Mouse (Mus musculus) heart, adult 11 months (tissue): ENCODE data around the gene Mbd5.
"Not testable (repeated sequence)": the region's sequence is repeated elsewhere in the genome, so short reads cannot be mapped to it uniquely, and the experiment has no call there.

Experiments used
- DNase-seq: peaks from one replicate; pipeline ENCODE4 v3.0.0; 2022

The Mbd5 gene

GRCm38 (mm10) chr2:49177015-49177414 lies 227.7 kb downstream of the Mbd5 start:
- no peak for DNase-seq

- DNase-seq: no peak
These were observed 241.7 kb downstream of the Mbd5 start for GRCm38 (mm10) chr2:49190984-49191383.

GRCm38 (mm10) chr2:49191695-49192094 lies 242.4 kb downstream of the Mbd5 start:
- DNase-seq: no peak

GRCm38 (mm10) chr2:49204081-49204480 lies 254.8 kb downstream of the Mbd5 start:
- DNase-seq: no peak

GRCm38 (mm10) chr2:49205692-49206091 lies 256.4 kb downstream of the Mbd5 start:
- DNase-seq: not testable (repeated sequence)

- no peak for DNase-seq
These were observed 260.0 kb downstream of the Mbd5 start for GRCm38 (mm10) chr2:49209349-49209748.

- no peak for DNase-seq
These were observed 261.1 kb downstream of the Mbd5 start for GRCm38 (mm10) chr2:49210408-49210807.

GRCm38 (mm10) chr2:49229725-49230124 lies 280.4 kb downstream of the Mbd5 start:
- DNase-seq: no peak

GRCm38 (mm10) chr2:49234064-49234463 lies 284.8 kb downstream of the Mbd5 start:
- DNase-seq: no peak

- DNase-seq: no peak
These were observed 292.4 kb downstream of the Mbd5 start for GRCm38 (mm10) chr2:49241715-49242114.

- DNase-seq: no peak
These were observed 314.8 kb downstream of the Mbd5 start for GRCm38 (mm10) chr2:49264092-49264491.

- peak; percentile 81 for DNase-seq
These were observed 323.1 kb downstream of the Mbd5 start for GRCm38 (mm10) chr2:49272295-49272967.

- no peak for DNase-seq
These were observed 326.9 kb downstream of the Mbd5 start for GRCm38 (mm10) chr2:49276017-49276722.

- no peak for DNase-seq
These were observed 331.2 kb downstream of the Mbd5 start for GRCm38 (mm10) chr2:49280496-49280895.

GRCm38 (mm10) chr2:49283583-49283982 lies 334.3 kb downstream of the Mbd5 start:
- DNase-seq: no peak

- no peak for DNase-seq
These were observed 337.7 kb downstream of the Mbd5 start for GRCm38 (mm10) chr2:49286965-49287364.

GRCm38 (mm10) chr2:49291709-49292108 lies 342.4 kb downstream of the Mbd5 start:
- no peak for DNase-seq

- DNase-seq: peak; percentile 96
These were observed 363.5 kb downstream of the Mbd5 start for GRCm38 (mm10) chr2:49312629-49313447.

- DNase-seq: peak; percentile 58
These were observed 384.3 kb downstream of the Mbd5 start for GRCm38 (mm10) chr2:49333594-49333993.

- peak; percentile 75 for DNase-seq
These were observed 386.0 kb downstream of the Mbd5 start for GRCm38 (mm10) chr2:49335267-49335666.

- no peak for DNase-seq
These were observed 395.0 kb downstream of the Mbd5 start for GRCm38 (mm10) chr2:49344287-49344686.

GRCm38 (mm10) chr2:49345786-49346185 lies 396.5 kb downstream of the Mbd5 start:
- DNase-seq: peak; percentile 31

- peak; percentile 97 for DNase-seq
These were observed 400.5 kb downstream of the Mbd5 start for GRCm38 (mm10) chr2:49349813-49350212.

GRCm38 (mm10) chr2:49350852-49351251 lies 401.5 kb downstream of the Mbd5 start:
- DNase-seq: no peak
